Mouse (Mus musculus): Measurements from ENCODE around the gene Pi4k2b.
"Not testable (repeated sequence)": the region's sequence is repeated elsewhere in the genome, so short reads cannot be mapped to it uniquely, and the experiment has no call there.

Gene Pi4k2b

GRCm38 (mm10) chr5:52741391-52742111, at the start of gene Pi4k2b:
TSS of gene Pi4k2b (plus strand) at chr5:52741574.
- DNase-seq (ENCODE audit: low spot score), result peak; percentile 83

DNA sequence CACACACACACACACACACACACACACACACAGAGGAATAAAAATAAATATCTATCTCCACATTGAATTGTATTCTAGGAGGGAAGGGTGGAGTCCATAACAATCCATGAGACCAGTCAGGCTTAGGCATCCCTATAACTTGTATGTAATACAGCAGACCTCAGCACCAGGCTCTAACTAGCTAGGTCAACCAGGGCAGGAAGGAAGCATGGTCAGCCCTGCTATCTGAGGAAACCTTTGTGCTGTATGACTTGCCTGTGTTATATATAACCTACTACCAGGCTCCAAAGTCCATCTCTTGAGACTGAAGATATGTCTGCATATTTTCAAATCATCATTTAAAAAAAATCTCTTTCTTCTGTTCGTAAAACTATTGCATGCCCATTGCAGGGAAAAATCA, 44.1 kb upstream of the Pi4k2b start:
- DNase-seq (ENCODE audit: low spot score), result no peak

DNA sequence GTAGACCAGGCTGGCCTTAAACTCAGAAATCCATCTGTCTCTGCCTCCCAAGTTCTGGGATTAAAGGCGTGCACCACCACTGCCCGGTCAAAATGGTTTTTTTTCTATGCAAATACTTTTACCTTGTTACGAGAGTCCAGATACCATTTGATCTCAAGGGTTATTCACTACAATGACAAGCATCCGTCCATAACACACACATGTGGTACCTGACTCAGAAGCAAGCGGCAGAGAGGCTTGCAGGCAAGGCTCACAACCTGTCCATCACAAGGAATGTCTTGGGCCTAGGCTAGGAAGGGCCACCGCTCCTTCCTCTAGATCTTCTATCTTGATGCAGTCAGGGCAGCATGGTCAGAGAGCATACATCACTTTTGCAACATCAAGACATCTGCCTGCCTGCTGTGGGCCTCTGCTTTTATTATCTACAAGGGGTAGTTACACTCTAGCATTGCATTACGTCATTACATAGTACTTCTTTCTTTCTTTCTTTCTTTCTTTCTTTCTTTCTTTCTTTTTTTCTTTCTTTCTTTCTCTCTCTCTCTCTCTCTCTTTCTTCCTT, 43.4 kb upstream of the Pi4k2b start:
- DNase-seq (ENCODE audit: low spot score), result not testable (repeated sequence)

DNA sequence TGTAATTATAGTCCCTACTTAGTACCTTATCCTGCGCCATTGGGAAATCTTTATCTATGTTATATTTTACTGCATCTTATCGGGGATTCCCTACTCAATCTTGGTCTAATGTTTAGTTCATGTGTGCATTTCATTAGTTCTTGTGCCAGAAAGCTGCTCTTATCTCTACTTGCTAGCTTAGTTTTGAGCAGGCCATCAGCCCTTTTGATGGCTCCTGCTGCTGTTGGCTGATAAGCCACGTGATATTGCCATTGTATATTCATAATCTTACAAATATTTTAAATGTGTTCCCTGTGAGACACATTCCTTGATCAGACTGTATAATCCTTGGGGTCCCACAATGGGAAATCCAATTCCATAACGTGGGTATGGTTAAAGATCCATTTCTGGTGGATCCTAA, 36.8 kb upstream of the Pi4k2b start:
- no peak for DNase-seq (ENCODE audit: low spot score)

- DNase-seq (ENCODE audit: low spot score), result no peak
These were observed 28.7 kb upstream of the Pi4k2b start for GRCm38 (mm10) chr5:52712704-52713103.

- no peak for DNase-seq (ENCODE audit: low spot score)
These were observed 24.5 kb upstream of the Pi4k2b start for GRCm38 (mm10) chr5:52716742-52717448.

DNA sequence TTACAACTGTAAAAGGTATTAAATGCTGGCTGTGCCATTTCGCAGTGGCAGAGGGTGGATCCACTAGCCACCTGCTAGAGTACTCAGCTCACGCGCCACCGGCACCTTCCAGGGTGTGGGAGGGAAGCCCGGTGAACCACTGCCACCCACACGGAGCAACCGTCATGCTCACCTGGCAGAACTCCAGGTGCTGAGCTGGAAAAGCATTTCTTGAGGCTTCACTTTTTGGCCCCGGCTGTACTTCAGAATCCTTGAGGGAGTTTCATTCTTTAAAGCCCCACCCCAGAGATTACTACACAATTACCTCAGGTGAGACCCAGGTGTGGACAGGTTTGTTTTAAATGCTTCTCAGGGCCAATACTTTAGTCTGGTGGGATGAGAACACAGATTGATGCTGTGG, 20.4 kb upstream of the Pi4k2b start:
- DNase-seq (ENCODE audit: low spot score), result no peak

- no peak for DNase-seq (ENCODE audit: low spot score)
These were observed 13.6 kb upstream of the Pi4k2b start for GRCm38 (mm10) chr5:52727747-52728146.

DNA sequence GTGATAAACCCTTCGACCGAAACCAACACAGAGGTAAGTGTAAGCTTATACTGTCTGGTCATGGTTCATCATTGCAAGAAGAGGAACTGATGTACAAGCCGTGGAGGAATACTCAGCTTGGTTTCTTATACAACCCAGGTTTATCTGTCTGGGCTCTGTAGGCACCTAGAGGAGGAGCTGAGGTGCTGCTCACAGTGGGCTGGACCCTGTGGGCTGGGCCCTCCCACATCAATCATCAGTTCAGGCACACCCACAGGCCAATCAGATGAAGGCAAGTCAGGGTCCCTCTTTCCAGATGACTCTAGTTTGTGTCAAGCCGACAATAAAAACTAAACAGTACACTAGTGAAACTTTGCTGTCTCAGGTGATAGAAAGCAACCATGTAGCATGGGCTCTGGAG, 8.6 kb upstream of the Pi4k2b start:
- DNase-seq (ENCODE audit: low spot score), result no peak

GRCm38 (mm10) chr5:52736046-52736445, 5.3 kb upstream of the Pi4k2b start:
- no peak for DNase-seq (ENCODE audit: low spot score)

DNA sequence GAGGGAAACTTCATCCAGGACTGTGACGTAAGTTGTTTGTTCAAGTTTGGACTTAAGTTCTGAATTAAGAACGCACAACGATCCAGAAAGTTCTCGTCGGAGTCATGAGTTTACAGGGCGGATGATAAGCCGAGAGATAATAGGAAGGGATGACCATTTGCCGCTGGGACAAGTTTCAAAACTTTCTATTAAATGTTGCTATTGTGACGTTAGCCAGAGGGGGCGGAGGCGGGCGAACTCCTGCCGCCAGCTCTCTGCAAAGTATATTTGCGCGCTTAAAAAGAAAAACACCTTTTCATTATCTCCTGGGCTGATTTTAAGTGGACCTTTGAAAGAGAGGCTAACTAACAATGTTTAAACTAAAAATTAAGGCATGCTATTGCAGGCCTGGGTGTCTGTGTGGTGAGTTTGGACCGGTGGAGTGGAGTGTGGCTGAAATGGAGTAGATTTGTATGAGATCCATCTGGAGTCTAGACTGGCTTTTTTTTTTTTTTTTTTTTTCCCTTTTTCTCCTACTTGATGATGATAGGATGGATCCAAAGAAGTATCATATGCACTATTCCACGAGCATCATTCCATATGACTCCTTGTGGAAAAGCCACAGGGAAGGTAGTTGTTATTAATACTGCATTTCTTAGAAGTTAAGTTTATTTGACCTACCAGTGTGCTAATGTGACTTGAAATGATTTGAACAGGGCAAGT, 889 bp downstream of the Pi4k2b start:
- DNase-seq (ENCODE audit: low spot score), result peak; percentile 76

- no peak for DNase-seq (ENCODE audit: low spot score)
These were observed 1.9 kb downstream of the Pi4k2b start for GRCm38 (mm10) chr5:52743231-52743630.

DNA sequence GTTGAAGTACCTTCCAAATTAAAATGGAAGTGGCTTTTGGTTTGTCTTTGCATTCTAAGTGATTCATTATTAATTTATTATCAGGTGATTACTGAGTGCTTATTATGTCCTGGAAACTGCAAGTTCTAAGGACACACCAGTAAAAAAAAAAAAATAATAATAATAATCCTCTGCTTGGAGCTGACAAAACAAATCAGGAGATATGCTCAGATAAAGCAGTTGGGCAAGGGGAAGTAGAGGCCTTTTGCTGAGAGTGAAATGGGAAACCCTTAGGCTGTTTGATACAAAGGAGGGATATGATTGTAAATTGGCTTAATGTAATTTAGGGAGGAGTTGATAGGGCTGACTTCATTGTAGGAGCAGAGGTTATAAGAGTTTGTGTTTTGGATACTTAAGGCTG, 5.5 kb downstream of the Pi4k2b start:
- DNase-seq (ENCODE audit: low spot score), result no peak

GRCm38 (mm10) chr5:52748732-52749131, 7.4 kb downstream of the Pi4k2b start:
- no peak for DNase-seq (ENCODE audit: low spot score)

GRCm38 (mm10) chr5:52753146-52753545, 11.8 kb downstream of the Pi4k2b start:
- no peak for DNase-seq (ENCODE audit: low spot score)

GRCm38 (mm10) chr5:52754196-52754595, 12.8 kb downstream of the Pi4k2b start:
- no peak for DNase-seq (ENCODE audit: low spot score)

GRCm38 (mm10) chr5:52755337-52755736, 14.0 kb downstream of the Pi4k2b start:
- no peak for DNase-seq (ENCODE audit: low spot score)

- no peak for DNase-seq (ENCODE audit: low spot score)
These were observed 14.6 kb downstream of the Pi4k2b start for GRCm38 (mm10) chr5:52755989-52756388.

DNA sequence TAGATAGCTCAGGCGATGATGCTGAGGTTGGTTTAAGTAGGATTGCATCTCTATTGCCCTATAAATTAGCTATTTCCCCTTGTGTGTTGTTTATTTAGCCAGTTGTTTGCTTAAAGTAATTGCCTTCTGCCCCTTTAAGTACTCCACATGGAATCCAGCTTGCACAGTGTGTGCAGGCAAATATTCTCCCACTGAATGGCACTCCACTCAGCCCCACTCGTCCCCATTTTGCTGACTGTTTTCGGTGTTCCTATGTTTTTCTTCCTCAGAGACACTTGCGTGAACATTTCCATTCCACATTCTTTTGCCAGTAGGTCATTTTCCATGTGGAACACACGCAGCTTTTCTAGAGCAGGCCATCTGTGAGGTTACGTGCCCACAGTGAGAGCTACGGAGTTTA, 21.2 kb downstream of the Pi4k2b start:
- DNase-seq (ENCODE audit: low spot score), result no peak

DNA sequence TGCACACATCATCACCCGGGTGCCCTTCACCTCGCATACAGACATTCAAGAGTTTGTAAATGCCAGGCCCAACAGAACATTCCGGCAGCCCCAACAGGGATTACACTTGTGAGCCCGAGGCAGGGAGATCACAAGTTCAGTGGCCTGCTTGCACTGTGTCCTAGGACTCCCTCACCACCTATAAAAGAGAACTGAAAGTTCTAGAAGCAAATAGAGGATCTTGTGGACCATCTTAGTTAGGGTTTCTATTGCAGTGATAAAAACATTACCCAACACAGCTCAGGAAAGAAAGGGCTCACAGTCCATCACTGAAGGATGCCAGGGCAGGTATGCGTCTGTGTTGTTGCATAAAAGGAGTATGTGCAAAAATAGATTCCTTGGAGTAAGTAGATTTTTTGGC, 32.9 kb downstream of the Pi4k2b start:
- no peak for DNase-seq (ENCODE audit: low spot score)

GRCm38 (mm10) chr5:52775237-52775636, 33.9 kb downstream of the Pi4k2b start, which contains the start of gene Zcchc4:
TSS of gene Zcchc4 (plus strand) at chr5:52775409.
- no peak for DNase-seq (ENCODE audit: low spot score)

DNA sequence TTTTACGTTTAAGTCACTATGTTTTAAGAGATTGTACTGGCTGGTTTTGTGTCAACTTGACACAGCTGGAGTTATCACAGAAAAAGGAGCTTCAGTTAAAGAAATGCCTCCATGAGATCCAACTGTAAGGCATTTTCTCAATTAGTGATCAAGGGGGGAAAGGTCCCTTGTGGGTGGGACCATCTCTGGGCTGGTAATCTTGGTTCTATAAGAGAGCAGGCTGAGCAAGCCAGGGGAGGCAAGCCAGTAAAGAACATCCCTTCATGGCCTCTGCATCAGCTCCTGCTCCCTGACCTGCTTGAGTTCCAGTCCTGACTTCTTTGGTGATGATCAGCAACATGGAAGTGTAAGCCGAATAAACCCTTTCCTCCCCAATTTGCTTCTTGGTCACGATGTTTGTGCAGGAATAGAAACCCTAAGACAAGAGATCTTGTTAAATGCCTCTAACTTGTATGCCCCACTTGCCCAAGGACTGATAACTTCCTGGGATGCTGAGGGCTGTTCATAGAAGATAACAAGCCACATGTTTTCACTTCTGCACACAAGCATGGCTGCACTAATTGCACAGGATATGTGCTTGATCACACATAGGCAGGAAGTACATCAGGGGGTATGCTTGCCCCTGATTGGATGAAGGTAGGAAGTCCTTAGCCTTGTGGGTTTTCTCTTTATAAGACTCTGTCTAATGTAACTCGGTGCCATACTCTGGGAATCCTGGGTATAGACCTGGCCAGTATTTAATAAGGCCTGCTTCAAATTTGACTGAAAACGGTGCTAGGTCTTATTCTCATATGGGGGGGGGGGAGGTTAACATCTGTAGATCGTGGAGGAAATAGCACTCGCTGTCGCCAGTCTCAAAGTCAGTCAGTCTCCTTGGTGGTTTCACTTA, 35.3 kb downstream of the Pi4k2b start:
- not testable (repeated sequence) for DNase-seq (ENCODE audit: low spot score)

Measured in embryo, embryonic 10.5 days (tissue).